Mouse (Mus musculus) thymus, postnatal 0 days (tissue): Measurements from ENCODE around the gene 2010111I01Rik. TPM values are rescaled to one million over a fixed set of nuclear protein-coding genes. Genes with fewer than 3 reads are reported as not detected.
"Not testable (repeated sequence)": the region's sequence is repeated elsewhere in the genome, so short reads cannot be mapped to it uniquely, and the experiment has no call there.

ENCODE experiments used
- DNase-seq: peaks from one replicate; pipeline ENCODE4 v3.0.0-alpha.2; 2015; ENCODE audit warnings: low spot score
- polyA plus RNA-seq: library from polyadenylated mRNA; unstranded; fragments of >200 nt; fragmentation: Nextera tagmentation; extraction: Ambion mirVana; gene quantifications from 2 replicates; pipeline ENCODE4 v1.2.1, GENCODE M21; 2015

Gene 2010111I01Rik
- polyA plus RNA-seq, 1 experiment from 2014 or later = 69.4 TPM

- DNase-seq = no peak
These were observed 109.9 kb downstream of the 2010111I01Rik start for GRCm38 (mm10) chr13:63074676-63074991.

- DNase-seq = no peak
These were observed 110.7 kb downstream of the 2010111I01Rik start for GRCm38 (mm10) chr13:63075331-63075855.

- no peak for DNase-seq
These were observed 115.5 kb downstream of the 2010111I01Rik start for GRCm38 (mm10) chr13:63080191-63080590.

GRCm38 (mm10) chr13:63080823-63081222 lies 116.1 kb downstream of the 2010111I01Rik start:
- DNase-seq = no peak

GRCm38 (mm10) chr13:63082555-63083136 lies 118.0 kb downstream of the 2010111I01Rik start:
- no peak for DNase-seq

- not testable (repeated sequence) for DNase-seq
These were observed 118.4 kb downstream of the 2010111I01Rik start for GRCm38 (mm10) chr13:63083139-63083538.

GRCm38 (mm10) chr13:63083663-63084062 lies 119.0 kb downstream of the 2010111I01Rik start:
- DNase-seq = no peak

GRCm38 (mm10) chr13:63087865-63088683 lies 123.4 kb downstream of the 2010111I01Rik start:
- DNase-seq = no peak

GRCm38 (mm10) chr13:63089513-63089912 lies 124.8 kb downstream of the 2010111I01Rik start:
- DNase-seq = no peak

GRCm38 (mm10) chr13:63091246-63091645 lies 126.6 kb downstream of the 2010111I01Rik start:
- DNase-seq = no peak

- DNase-seq = no peak
These were observed 127.6 kb downstream of the 2010111I01Rik start for GRCm38 (mm10) chr13:63092299-63092698.

GRCm38 (mm10) chr13:63092874-63093273 lies 128.2 kb downstream of the 2010111I01Rik start:
- no peak for DNase-seq

GRCm38 (mm10) chr13:63093636-63094035 lies 128.9 kb downstream of the 2010111I01Rik start:
- no peak for DNase-seq

GRCm38 (mm10) chr13:63094317-63095131 lies 129.8 kb downstream of the 2010111I01Rik start:
- no peak for DNase-seq

- no peak for DNase-seq
These were observed 132.1 kb downstream of the 2010111I01Rik start for GRCm38 (mm10) chr13:63096764-63097163.

- no peak for DNase-seq
These were observed 132.8 kb downstream of the 2010111I01Rik start for GRCm38 (mm10) chr13:63097440-63097930.

GRCm38 (mm10) chr13:63101761-63102160 lies 137.1 kb downstream of the 2010111I01Rik start:
- DNase-seq = no peak

- no peak for DNase-seq
These were observed 138.3 kb downstream of the 2010111I01Rik start for GRCm38 (mm10) chr13:63102848-63103585.

GRCm38 (mm10) chr13:63106574-63106973 lies 141.9 kb downstream of the 2010111I01Rik start:
- DNase-seq = no peak

- no peak for DNase-seq
These were observed 143.9 kb downstream of the 2010111I01Rik start for GRCm38 (mm10) chr13:63108601-63109000.
